Mouse (Mus musculus) embryonic fibroblast, embryonic 13.5 days (primary cell): ENCODE data around the gene Tns2. TPM values are rescaled to one million over a fixed set of nuclear protein-coding genes. Genes with fewer than 3 reads are reported as not detected.
A peak's percentile ranks its signal among the peaks of the same experiment; 100 is the strongest.

Experiments
- H3K27ac ChIP-seq: 2 replicates; pipeline ENCODE4 v1.5.1; 2012; ENCODE audit warnings: low read length, control low read depth, inconsistent platforms; ENCODE audit not compliant: insufficient read depth
- H3K4me1 ChIP-seq: 2 replicates; pipeline ENCODE4 v1.6.1; 2011; ENCODE audit warnings: low read length; ENCODE audit not compliant: control insufficient read depth, insufficient read depth
- H3K4me3 ChIP-seq: 2 replicates; pipeline ENCODE4 v1.5.1; 2011; ENCODE audit warnings: mild to moderate bottlenecking, control low read depth, low read length; ENCODE audit not compliant: insufficient read depth
- CTCF ChIP-seq: IDR thresholded peaks from 2 replicates; pipeline ENCODE4 v1.5.1; 2011; ENCODE audit warnings: mild to moderate bottlenecking, control low read depth, low read length, moderate library complexity, borderline replicate concordance; ENCODE audit not compliant: insufficient read depth
- POLR2A ChIP-seq: IDR thresholded peaks from 2 replicates; pipeline ENCODE4 v1.6.1; 2011; ENCODE audit warnings: low read depth, mild to moderate bottlenecking, control low read depth, low read length, moderate library complexity
- polyA plus RNA-seq: library from polyadenylated mRNA; stranded (reverse); fragments of >200 nt; gene quantifications from 2 replicates; pipeline ENCODE4 v1.2.4, GENCODE M21; 2011; ENCODE audit warnings: low read depth; ENCODE audit not compliant: missing spikeins, insufficient read length

The Tns2 gene
- polyA plus RNA-seq, 1 experiment, result 71.1 TPM

DNA sequence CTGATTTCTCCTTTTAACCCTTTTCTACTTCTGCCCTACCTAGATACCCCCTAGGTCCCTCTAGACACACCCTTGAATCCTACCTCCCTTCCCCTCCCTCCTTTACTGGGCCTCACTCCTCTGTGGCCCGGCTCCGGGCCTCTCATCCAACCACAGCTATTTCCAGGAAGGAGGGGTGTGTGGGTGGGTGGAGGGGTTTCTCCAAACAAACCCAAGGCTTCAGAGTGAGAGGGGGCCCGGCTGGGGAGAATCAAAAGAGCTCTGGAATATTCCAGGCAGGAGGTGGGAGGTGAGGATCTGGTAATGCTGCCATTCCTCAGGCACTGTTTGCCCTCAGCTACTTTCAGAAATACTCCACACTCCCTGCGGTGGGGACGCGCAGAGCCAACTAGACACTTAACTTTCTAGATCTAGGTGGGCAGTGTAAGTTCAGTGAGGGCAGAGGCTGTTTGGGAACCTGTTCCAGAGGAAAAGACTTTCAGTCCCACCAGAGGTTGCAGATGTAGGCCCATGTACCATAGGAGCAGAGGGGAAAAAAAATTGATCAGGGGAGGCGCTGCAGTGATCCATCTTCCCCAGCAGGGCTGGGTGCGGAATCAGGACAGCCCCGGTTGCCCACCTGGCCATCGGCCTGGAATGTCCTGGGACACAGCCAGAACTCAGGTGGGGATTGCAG lies 921 bp downstream of the Tns2 start:
- Histone ChIP-seq H3K27ac (peak overlapping the region; percentile 97), H3K4me3 (peak overlapping the region; percentile 17; the same call in 1 of the 2 replicates), H3K4me1 (peaks cover 40% of the 10 kb centered on the region)
- TF ChIP-seq POLR2A (peak; percentile 53), CTCF (no peak)

DNA sequence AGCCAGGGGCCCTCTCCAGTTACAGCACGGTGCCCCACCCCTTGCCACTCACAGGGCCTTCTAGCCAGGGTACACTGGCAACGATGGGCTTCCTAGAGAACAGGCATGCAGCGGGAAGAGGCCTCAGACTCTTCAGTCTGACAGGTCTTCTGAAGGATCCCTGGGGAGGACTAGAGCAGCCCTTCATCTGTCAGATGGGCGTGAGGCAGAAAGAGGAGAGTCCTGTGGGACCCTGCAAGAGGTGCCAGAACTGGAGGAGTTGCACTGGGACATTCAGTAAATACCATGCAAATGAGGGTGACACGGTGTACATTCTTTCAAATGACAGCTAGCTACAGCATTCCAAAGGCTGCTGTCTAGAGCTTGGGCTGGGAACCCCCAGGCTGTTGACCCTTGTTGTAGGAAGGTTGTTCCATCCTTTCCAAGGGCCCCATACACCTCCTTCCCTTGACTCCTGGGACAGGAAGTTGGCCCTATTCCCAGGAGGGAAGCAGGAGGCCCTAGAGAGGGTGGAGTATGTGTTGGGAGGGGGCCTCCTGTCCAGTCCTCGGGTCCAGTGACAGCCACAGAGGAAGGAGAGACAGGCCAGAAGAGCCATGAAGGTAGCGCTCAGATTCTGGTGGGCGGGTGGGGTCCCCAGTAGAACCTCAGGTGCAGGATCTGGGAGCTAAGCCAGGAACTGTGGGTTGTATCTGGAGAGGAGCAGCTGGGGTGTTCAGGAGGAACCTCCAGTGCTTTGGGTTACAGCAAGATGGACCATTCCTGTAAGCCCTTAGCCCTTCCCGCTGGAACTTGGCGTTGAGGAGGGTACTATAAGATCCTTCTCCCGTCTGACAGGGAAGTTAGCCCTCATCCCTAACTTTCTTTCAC lies 1.7 kb downstream of the Tns2 start:
- H3K4me3 ChIP-seq, result no peak overlapping the region
- peaks cover 41% of the 10 kb centered on the region for H3K4me1 ChIP-seq
- TF ChIP-seq CTCF, result no peak
- peak; percentile 9; the same call in 1 of the 2 replicates for TF ChIP-seq POLR2A
- peak overlapping the region; percentile 97 for H3K27ac ChIP-seq

DNA sequence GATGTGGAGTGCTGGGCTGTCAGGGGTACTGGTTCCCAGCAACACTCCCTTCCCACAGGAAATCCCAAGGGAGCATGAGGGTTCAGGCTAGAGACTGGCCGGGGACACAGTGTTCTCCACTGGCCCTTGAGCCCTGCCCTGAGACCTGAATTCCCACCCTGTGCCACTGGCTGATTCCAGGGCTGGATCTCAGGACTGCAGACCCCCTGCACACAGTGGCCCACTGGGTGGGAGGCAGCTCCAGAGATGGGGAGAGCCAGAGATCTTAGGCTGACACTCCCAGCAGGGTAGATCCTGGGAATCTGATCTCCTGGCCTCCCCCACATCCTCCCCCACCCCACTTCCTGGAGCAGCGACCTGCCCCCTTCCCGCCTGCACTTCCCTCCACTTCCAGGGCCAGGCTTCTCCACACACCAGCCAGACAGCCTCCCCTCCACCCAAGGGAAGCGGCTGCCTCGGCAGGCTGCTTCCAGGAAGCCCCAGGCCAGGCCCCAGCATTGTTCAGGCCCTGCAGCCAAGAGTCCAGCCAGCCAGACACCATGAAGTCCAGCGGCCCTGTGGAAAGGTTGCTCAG lies 2.4 kb downstream of the Tns2 start:
- Histone ChIP-seq H3K4me1 (peaks cover 36% of the 10 kb centered on the region), H3K27ac (peak overlapping the region; percentile 97), H3K4me3 (peak overlapping the region; percentile 41)
- no peak for TF ChIP-seq CTCF
- TF ChIP-seq POLR2A, result peak; percentile 73

DNA sequence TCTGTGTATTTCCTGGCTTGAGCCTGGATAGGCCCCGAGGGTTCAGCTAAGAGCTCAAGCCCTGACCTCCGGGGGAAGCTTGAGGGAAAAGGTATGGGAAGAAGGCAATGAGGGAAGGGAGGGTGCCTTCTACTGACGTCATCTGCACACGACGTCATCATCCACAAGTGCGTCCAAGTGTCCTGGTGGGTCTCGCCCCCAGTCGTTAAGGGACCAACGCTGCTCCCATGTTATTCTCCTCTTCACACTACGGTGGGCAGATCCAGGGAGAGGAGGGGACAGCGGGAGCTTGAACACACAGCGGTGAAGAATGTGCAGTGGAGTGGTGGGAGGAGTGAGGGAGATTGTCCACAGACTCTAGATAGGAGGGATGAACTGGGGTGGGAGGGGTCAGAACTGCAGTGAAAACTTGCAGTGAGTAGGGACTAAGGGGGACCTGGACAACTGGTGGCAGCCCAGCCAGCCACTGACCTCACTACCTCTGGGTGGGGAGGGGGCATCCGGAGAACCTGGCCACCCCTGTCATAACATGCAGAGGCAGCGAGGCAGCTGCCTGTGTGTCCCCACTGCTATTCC lies 3.2 kb downstream of the Tns2 start:
- TF ChIP-seq POLR2A, result peak; percentile 81
- no peak for TF ChIP-seq CTCF

DNA sequence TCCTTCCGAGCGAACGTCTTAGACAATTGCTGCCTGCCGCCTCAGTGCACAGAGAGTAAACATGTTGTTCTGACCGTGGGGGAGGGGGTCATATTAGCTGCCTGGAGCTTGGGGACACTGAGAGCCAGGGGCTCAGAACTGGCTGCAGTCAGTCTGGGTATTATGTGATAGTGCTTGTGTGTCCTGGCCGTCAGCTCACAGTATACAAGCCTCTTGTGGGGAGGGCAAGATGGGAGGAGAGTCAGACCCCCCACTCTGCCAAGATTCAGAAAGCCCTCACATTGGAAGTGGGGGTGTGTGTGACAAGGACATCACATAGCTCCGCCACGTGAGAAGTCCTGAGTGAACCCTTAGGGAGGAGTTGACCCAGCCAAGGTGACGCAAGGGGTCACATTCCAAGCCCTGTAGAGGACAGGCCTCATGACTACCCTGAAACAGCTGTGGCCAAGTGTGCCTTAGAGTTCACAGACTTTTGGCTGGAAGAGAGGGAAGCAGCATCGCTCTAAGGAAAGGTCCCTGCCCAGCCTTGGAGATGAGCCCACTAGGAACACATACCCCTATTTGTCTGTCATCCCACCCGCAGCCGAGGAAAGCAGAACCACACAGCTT lies 3.8 kb downstream of the Tns2 start:
- Histone ChIP-seq H3K27ac (peak overlapping the region; percentile 97), H3K4me1 (peaks cover 28% of the 10 kb centered on the region), H3K4me3 (peak overlapping the region; percentile 41)
- peak; percentile 40; the same call in 1 of the 2 replicates for TF ChIP-seq POLR2A
- TF ChIP-seq CTCF, result no peak

More for the DNA sequence above, 3.2 kb downstream of the Tns2 start:
- peak overlapping the region; percentile 97 for H3K27ac ChIP-seq
- H3K4me1 ChIP-seq, result peaks cover 30% of the 10 kb centered on the region
- H3K4me3 ChIP-seq, result peak overlapping the region; percentile 41

DNA sequence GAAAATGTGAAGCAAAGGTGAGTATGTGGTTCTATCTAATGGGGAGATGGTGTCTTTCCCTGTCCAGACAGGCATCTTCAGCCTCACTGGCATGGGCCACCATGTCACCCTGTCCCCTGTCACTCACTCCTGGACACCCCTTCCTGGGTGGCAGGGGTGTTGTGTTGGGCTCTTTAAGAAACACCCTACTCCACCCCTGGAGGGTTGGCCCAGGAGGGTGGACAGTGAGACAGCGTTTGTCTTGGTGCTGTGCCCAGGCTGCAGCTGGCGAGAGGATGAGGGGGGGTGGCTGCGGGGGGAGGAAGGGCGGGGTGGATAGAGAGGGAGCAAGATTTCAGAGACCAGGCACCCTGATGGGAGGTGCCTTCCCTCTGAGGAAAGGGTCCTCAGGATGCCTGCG lies 5.1 kb downstream of the Tns2 start:
- H3K4me3 ChIP-seq, result no peak overlapping the region; the same call in 1 of the 2 replicates

DNA sequence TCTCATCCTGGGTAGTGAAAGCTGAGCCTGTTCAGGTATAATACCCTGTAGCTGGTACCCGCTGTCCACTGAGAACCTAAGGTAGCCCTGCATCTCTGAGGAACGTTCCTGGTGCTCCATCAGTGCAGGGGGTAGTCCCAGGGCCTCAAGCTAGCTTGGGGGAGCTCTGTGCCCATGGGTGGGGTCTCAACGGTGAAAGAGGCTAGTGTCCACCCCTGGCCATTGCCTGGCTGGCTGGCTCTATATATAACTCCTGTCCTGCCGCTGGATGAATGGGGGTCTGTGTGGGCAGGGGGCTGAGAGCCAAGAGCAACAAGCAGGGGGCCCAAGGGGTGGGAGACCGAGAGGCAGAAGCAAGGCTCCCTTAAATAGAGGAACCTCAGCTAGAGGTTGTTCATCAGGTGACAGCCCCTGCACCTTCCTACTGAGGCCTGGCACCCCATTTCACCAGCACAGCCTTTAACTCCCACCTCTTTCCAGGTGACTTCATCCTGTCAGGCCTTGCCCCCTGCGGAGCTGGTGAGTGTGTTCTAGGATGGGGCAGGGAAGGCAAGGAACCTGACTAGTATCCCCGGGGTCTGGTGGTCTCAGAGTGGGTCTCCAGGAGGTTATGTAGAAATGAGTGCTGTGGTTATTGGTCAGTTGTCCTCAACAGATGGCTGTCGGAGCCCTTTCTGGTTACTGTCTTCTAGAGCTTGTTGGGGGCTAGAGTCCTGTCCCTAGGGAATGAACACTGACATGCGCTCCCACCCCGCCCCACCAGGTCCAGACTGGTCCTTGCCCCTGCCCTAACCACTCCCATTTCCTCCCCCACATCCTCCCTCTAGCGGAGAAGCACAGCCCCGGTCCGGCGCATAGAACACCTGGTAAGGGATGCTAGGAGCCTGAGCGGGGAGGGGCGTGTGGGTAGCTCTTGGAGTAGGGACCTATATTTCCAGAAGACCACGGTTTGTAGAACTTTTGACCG lies 5.8 kb downstream of the Tns2 start:
- Histone ChIP-seq H3K4me3 (peak overlapping the region; percentile 11; the same call in 1 of the 2 replicates), H3K4me1 (peaks cover 24% of the 10 kb centered on the region), H3K27ac (peak overlapping the region; percentile 27)
- TF ChIP-seq CTCF (no peak), POLR2A (no peak)

More for the DNA sequence above, 5.1 kb downstream of the Tns2 start:
- TF ChIP-seq POLR2A (peak; percentile 29), CTCF (no peak)
- H3K27ac ChIP-seq, result peak overlapping the region; percentile 97
- peaks cover 24% of the 10 kb centered on the region for H3K4me1 ChIP-seq

DNA sequence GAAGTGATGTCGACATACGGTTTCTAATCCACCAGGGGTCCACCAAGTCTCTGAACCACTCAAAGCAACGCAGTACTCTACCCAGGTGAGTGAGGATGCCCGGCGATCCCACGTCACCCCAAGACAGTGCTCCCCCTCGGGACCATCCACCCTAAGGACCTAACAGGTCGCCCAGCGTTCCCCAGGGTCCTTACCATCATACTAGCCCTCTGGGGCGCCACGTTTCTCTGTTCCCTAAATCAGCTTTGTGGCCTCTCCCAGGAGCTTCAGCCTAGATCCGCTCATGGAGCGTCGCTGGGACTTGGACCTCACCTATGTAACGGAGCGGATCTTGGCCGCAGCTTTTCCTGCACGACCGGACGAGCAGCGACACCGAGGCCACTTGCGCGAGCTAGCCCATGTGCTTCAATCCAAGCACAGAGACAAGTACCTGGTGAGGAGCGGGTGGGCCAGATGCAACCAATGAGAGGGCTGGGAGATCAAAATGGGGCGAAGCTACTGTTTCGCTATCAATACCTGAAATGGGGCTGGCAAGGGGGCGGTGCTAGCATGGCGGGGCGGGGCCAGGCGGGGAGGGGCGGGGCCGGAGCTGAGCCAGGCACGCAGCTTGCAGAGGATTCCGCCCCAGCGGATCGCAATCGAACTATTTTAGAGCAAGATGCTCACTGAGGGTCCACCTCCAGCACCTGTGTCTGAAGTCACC lies 6.7 kb downstream of the Tns2 start:
- TF ChIP-seq POLR2A (no peak), CTCF (no peak)
- H3K4me3 ChIP-seq, result no peak overlapping the region; the same call in 1 of the 2 replicates
- H3K27ac ChIP-seq, result no peak overlapping the region
- H3K4me1 ChIP-seq, result peaks cover 16% of the 10 kb centered on the region
